Mouse (Mus musculus) testis, adult 2 months (tissue): ENCODE measurements around the gene Map3k10.

ENCODE experiments used
- CTCF ChIP-seq: fragments of 200-500 bp; IDR thresholded peaks from 2 replicates; pipeline ENCODE4 v1.5.1; 2012; ENCODE audit warnings: low read depth, mild to moderate bottlenecking, inconsistent platforms, low read length, moderate library complexity; ENCODE audit not compliant: control insufficient read depth, insufficient read depth, insufficient replicate concordance
- POLR2A ChIP-seq: fragments of 200-500 bp; IDR thresholded peaks from 2 replicates; pipeline ENCODE4 v1.6.1; 2012; ENCODE audit warnings: low read depth, mild to moderate bottlenecking, inconsistent platforms, low read length, moderate library complexity; ENCODE audit not compliant: control insufficient read depth

DNA sequence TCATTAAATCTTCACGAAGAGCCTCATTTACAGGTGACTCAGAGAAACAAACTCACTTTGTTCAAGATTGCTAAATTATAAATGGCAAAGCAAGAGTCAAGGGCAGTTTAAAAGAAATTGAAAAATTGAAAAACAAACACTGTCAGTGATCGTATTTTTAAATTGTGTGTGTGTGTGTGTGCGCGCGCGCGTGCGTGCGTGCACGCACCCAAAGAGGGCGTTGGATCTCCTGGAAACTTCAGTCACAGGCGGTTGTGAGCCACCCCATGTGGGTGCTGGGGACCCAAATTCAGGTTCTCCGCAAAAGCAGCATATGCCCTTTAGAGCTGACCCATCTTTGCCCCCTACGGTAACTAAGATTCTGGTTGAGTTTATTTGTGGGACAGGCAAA is 819 bp upstream of the Map3k10 start:
- TF ChIP-seq POLR2A (peak; percentile 33; the same call in 1 of the 2 replicates), CTCF (no peak)
